Mouse (Mus musculus): ENCODE measurements around the gene Capn15.

DNA sequence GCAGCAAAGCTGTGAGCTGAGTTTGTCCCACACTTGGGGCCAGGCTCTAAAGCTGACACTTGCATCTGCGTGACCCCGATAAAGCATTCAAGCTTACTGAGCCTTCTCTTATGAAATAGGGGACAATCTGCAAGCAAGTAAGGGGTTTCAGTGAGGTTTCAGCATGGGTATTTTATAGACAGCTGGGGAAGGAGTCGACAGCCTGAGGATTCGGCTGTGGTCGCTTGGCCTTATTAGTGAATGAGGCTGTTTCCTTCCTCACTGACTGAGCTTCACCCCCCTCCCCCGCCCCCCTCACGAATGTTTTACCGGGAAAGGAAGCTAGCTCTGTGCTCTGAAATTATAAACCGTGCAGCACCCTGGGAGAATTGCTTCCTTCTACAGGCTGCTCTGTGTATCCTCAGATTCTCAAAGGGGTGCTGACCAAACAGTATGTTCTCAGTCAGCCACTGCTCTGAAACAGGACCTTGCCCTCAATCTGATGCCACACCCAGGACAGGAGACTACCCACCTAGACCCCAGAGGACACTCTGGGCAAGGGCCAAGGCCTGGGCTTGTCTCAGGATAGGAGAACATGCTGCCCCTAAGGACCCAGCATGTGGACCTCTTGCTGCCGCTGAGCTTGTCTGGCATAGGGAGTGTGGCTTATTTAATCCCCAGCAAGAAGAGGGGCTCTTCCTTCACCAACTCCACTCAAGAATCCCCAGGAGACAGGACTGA, 20.3 kb upstream of the Capn15 start:
- TF ChIP-seq POLR2A (IDR thresholded peaks at IDR 0.05; ENCODE audit: low read depth, low read length) (no peak), CTCF (IDR thresholded peaks at IDR 0.05; ENCODE audit: extremely low read depth, insufficient read length, insufficient replicate concordance, low read depth, low read length) (no peak)

Data from small intestine, adult 2 months (tissue).